Mouse (Mus musculus) spleen, adult 2 months (tissue): ENCODE results near the gene Yeats2.

Experiments used
- CTCF ChIP-seq: fragments of 200-500 bp; IDR thresholded peaks from 2 replicates; pipeline ENCODE4 v1.5.1; 2011; ENCODE audit warnings: mild to moderate bottlenecking, inconsistent platforms; ENCODE audit not compliant: insufficient read depth, insufficient read length, insufficient replicate concordance; ENCODE audit errors: extremely low read depth
- POLR2A ChIP-seq: fragments of 200-500 bp; IDR thresholded peaks from 2 replicates; pipeline ENCODE4 v1.6.1; 2011; ENCODE audit warnings: low read depth, low read length, inconsistent platforms

GRCm38 (mm10) chr16:20112649-20113048, 28.2 kb upstream of the Yeats2 start:
- TF ChIP-seq CTCF (no peak), POLR2A (no peak)
